Mouse (Mus musculus) forebrain, embryonic 16.5 days (tissue): ENCODE measurements at regions not wholly inside any gene's neighbourhood (a gene's known extent, or its start where the extent isn't known, plus 50 kb on each side); places are given as distances from the start of the nearest gene placed in this dataset.

Experiments used
- ATAC-seq: fragments of 200-750 bp; cut with Nextera tagmentation; 2 replicates; pipeline ENCODE4 v1.8.0; 2017; ENCODE audit warnings: mild to moderate bottlenecking, moderate library complexity
- H3K27ac ChIP-seq: fragments of 300-500 bp; sonication (generic); 2 replicates; pipeline ENCODE4 v1.5.1; 2014; ENCODE audit warnings: low read length, control low read depth
- H3K27me3 ChIP-seq: fragments of 300-500 bp; sonication (generic); replicated peaks from 2 replicates; pipeline ENCODE4 v1.6.1; 2014; ENCODE audit warnings: low read length; ENCODE audit not compliant: control insufficient read depth, insufficient read depth
- H3K36me3 ChIP-seq: fragments of 300-500 bp; sonication (generic); 2 replicates; pipeline ENCODE4 v1.6.1; 2014; ENCODE audit not compliant: control insufficient read depth, insufficient read depth
- H3K4me1 ChIP-seq: fragments of 300-500 bp; sonication (generic); replicated peaks from 2 replicates; pipeline ENCODE4 v1.6.1; 2014; ENCODE audit warnings: low read length; ENCODE audit not compliant: control insufficient read depth, insufficient read depth
- H3K4me2 ChIP-seq: fragments of 300-500 bp; sonication (generic); 2 replicates; pipeline ENCODE4 v1.6.1; 2014; ENCODE audit warnings: mild to moderate bottlenecking, low read length, control low read depth
- H3K4me3 ChIP-seq: fragments of 300-500 bp; sonication (generic); replicated peaks from 2 replicates; pipeline ENCODE4 v1.5.1; 2014; ENCODE audit warnings: mild to moderate bottlenecking, low read length, control low read depth
- H3K9ac ChIP-seq: fragments of 300-500 bp; sonication (generic); replicated peaks from 2 replicates; pipeline ENCODE4 v1.6.1; 2014; ENCODE audit warnings: low read depth, low read length, control low read depth
- H3K9me3 ChIP-seq: fragments of 300-500 bp; sonication (generic); 2 replicates; pipeline ENCODE4 v1.6.1; 2016; ENCODE audit warnings: low read length; ENCODE audit not compliant: control insufficient read depth
- WGBS: fragments of 180-500 bp; shearing (Covaris S2); extraction: QIAGEN DNeasy Blood & Tissue Kit; methylation state at CpG from one replicate; pipeline ENCODE4 v1.1.7; 2014; 5-methylcytosine and 5-hydroxymethylcytosine counted together

- H3K27ac ChIP-seq = no peak overlapping the region
- H3K36me3 ChIP-seq = no peaks in the 10 kb centered on the region
- no peaks in the 10 kb centered on the region for H3K9me3 ChIP-seq
- ATAC-seq = no peak
- H3K27me3 ChIP-seq = no peaks in the 10 kb centered on the region
- H3K9ac ChIP-seq = no peak overlapping the region
- no peak overlapping the region for H3K4me2 ChIP-seq
- no peak overlapping the region for H3K4me3 ChIP-seq
- no peaks in the 10 kb centered on the region for H3K4me1 ChIP-seq
- 85% methylated on average over 10 of the region's 10 CpGs for WGBS
Measured at GRCm38 (mm10) chr16:93448124-93448523, 155.7 kb downstream of the Setd4 start.

GRCm38 (mm10) chr16:93446970-93447369 is 156.9 kb downstream of the Setd4 start:
- 0 out of 2 replicates have a peak, but pooled peaks cover 2% of the 10 kb centered on the region for H3K4me1 ChIP-seq
- no peak for ATAC-seq
- 94% methylated on average over 5 of the region's 5 CpGs for WGBS

GRCm38 (mm10) chr16:93446206-93446605 is 157.7 kb downstream of the Setd4 start:
- Histone ChIP-seq H3K4me2 (no peak overlapping the region), H3K27me3 (no peaks in the 10 kb centered on the region), H3K9me3 (no peaks in the 10 kb centered on the region), H3K9ac (no peak overlapping the region), H3K27ac (no peak overlapping the region), H3K36me3 (no peaks in the 10 kb centered on the region), H3K4me1 (0 out of 2 replicates have a peak, but pooled peaks cover 2% of the 10 kb centered on the region), H3K4me3 (no peak overlapping the region)
- WGBS = 83% methylated on average over 13 of the region's 13 CpGs
- ATAC-seq = no peak

More at GRCm38 (mm10) chr16:93446970-93447369, 156.9 kb downstream of the Setd4 start:
- no peaks in the 10 kb centered on the region for H3K9me3 ChIP-seq
- no peaks in the 10 kb centered on the region for H3K27me3 ChIP-seq
- no peaks in the 10 kb centered on the region for H3K36me3 ChIP-seq
- no peak overlapping the region for H3K9ac ChIP-seq
- H3K4me2 ChIP-seq = no peak overlapping the region
- no peak overlapping the region for H3K27ac ChIP-seq
- no peak overlapping the region for H3K4me3 ChIP-seq

- Histone ChIP-seq H3K4me2 (no peak overlapping the region), H3K27ac (no peak overlapping the region), H3K4me3 (no peak overlapping the region), H3K36me3 (no peaks in the 10 kb centered on the region), H3K9ac (no peak overlapping the region), H3K27me3 (no peaks in the 10 kb centered on the region), H3K4me1 (peaks cover 6% of the 10 kb centered on the region), H3K9me3 (no peaks in the 10 kb centered on the region)
- no peak for ATAC-seq
- WGBS = 28% methylated on average over 11 of the region's 11 CpGs
Measured at GRCm38 (mm10) chr16:93442837-93443236, 161.0 kb downstream of the Setd4 start.

- H3K27ac ChIP-seq = no peak overlapping the region
- no peak overlapping the region for H3K9ac ChIP-seq
- 16% methylated on average over 14 of the region's 14 CpGs for WGBS
- no peaks in the 10 kb centered on the region for H3K9me3 ChIP-seq
- peaks cover 4% of the 10 kb centered on the region for H3K4me1 ChIP-seq
- H3K4me3 ChIP-seq = no peak overlapping the region
- 0 out of 2 replicates have a peak, but pooled peaks cover 2% of the 10 kb centered on the region for H3K27me3 ChIP-seq
- H3K36me3 ChIP-seq = no peaks in the 10 kb centered on the region
- ATAC-seq = no peak
- no peak overlapping the region for H3K4me2 ChIP-seq
Measured at GRCm38 (mm10) chr16:93437608-93438425, 166.0 kb downstream of the Setd4 start.

GRCm38 (mm10) chr16:93436732-93437131 is 167.1 kb downstream of the Setd4 start:
- H3K4me1 ChIP-seq = peaks cover 3% of the 10 kb centered on the region
- H3K36me3 ChIP-seq = no peaks in the 10 kb centered on the region
- no peak overlapping the region for H3K9ac ChIP-seq
- ATAC-seq = no peak
- H3K4me3 ChIP-seq = no peak overlapping the region
- no peak overlapping the region for H3K4me2 ChIP-seq
- 62% methylated on average over 3 of the region's 3 CpGs for WGBS
- H3K27ac ChIP-seq = no peak overlapping the region
- H3K9me3 ChIP-seq = no peaks in the 10 kb centered on the region
- 0 out of 2 replicates have a peak, but pooled peaks cover 2% of the 10 kb centered on the region for H3K27me3 ChIP-seq

- 73% methylated on average over 5 of the region's 5 CpGs for WGBS
- ATAC-seq = no peak
- Histone ChIP-seq H3K9ac (no peak overlapping the region), H3K9me3 (no peaks in the 10 kb centered on the region), H3K36me3 (no peaks in the 10 kb centered on the region), H3K4me1 (no peaks in the 10 kb centered on the region), H3K4me3 (no peak overlapping the region), H3K4me2 (no peak overlapping the region), H3K27ac (no peak overlapping the region), H3K27me3 (0 out of 2 replicates have a peak, but pooled peaks cover 2% of the 10 kb centered on the region)
Measured at GRCm38 (mm10) chr16:93431316-93431715, 172.5 kb downstream of the Setd4 start.

- ATAC-seq = no peak
- no peak overlapping the region for H3K9ac ChIP-seq
- 80% methylated on average over 8 of the region's 8 CpGs for WGBS
Measured at GRCm38 (mm10) chr16:93429324-93429781, 174.5 kb downstream of the Setd4 start.

GRCm38 (mm10) chr16:93427264-93427663 is 176.6 kb downstream of the Setd4 start:
- H3K27me3 ChIP-seq = no peaks in the 10 kb centered on the region
- H3K4me1 ChIP-seq = peaks cover 6% of the 10 kb centered on the region; the same call in 1 of the 2 replicates
- no peak overlapping the region for H3K27ac ChIP-seq
- no peaks in the 10 kb centered on the region for H3K36me3 ChIP-seq
- WGBS = 80% methylated on average over 4 of the region's 4 CpGs
- no peak overlapping the region for H3K4me3 ChIP-seq
- no peak overlapping the region for H3K9ac ChIP-seq
- no peak overlapping the region for H3K4me2 ChIP-seq
- no peaks in the 10 kb centered on the region for H3K9me3 ChIP-seq
- ATAC-seq = no peak

More at GRCm38 (mm10) chr16:93429324-93429781, 174.5 kb downstream of the Setd4 start:
- Histone ChIP-seq H3K4me2 (no peak overlapping the region), H3K4me1 (no peaks in the 10 kb centered on the region), H3K27me3 (no peaks in the 10 kb centered on the region), H3K4me3 (no peak overlapping the region), H3K9me3 (no peaks in the 10 kb centered on the region), H3K36me3 (no peaks in the 10 kb centered on the region), H3K27ac (no peak overlapping the region)
